Mouse (Mus musculus) small intestine, adult 2 months (tissue): ENCODE measurements around the gene Pdgfd.

Experiments used
- CTCF ChIP-seq: fragments of 200-500 bp; IDR thresholded peaks from 2 replicates; pipeline ENCODE4 v1.5.1; 2012; ENCODE audit warnings: low read depth, mild to moderate bottlenecking, control low read depth, inconsistent platforms, low read length, moderate library complexity, mixed read lengths; ENCODE audit not compliant: insufficient replicate concordance, insufficient read length; ENCODE audit errors: extremely low read depth
- POLR2A ChIP-seq: fragments of 200-500 bp; IDR thresholded peaks from 2 replicates; pipeline ENCODE4 v1.6.1; 2012; ENCODE audit warnings: low read depth, mild to moderate bottlenecking, control low read depth, inconsistent platforms, low read length, moderate library complexity

DNA sequence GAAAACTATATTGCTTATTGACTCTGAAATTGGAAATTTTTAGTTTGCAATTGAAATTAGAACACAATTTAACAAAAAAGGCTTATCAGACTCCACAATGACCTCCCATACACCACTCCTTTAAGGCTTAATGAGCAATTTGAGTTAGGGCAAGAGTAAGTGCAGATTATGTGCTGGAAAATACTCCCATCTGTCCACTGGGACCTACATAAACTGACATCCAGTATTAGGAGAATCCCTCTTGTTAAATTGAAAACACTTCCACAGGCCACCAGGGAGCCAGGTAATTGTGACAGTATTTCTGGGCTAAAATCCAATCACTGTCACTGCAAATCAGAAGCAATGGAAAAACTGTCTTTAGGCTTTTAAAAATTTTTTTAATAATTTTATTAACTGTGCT is 256.2 kb downstream of the Pdgfd start:
- no peak for TF ChIP-seq CTCF
- no peak for TF ChIP-seq POLR2A
